Comparison of ENCODE assay signal across 10 mouse cellular contexts in the genomic region with DNA sequence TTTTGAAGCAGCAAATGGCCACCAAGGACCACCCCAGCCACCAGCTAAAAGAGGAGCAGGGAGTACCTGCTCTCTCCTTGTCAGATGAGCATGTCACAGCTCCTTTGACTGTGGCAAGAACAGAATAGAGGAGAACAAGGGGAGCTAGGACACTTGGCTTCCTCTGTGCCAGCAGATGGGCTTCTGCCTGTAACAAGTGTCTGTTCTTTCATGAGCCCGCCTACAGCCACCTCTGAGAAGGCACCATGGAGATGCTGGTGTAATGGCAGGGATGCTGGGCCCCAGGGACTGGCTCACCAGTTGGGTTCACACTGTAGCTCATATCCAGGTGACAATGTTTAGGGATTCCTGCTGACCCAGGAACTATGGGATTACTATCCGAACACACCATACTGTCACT. TPM values are rescaled to one million over a fixed set of nuclear protein-coding genes. Genes with fewer than 3 reads are reported as not detected.
"Had no signal": no experiment of that assay in that cellular context is flagged by ENCODE, and none has a peak within 500 bp of the region (broad histone marks: within the 10 kb centered on the region; RNA-seq: fewer than 3 reads in every experiment).

No protein-coding gene starts in this region.

- DNase-seq: kidney, adult 11 months; kidney, adult 9 months; kidney, postnatal 36 days; liver; liver, embryonic 13.5 days; liver, postnatal 0 days; lung, postnatal 14 days; thymus, adult 2 months; thymus, postnatal 25 days had no signal

RNA-seq across cellular contexts. Expression of a gene that starts 12.0 kb away (rescaled TPM):
- total RNA-seq: monocyte, adult 5-6 weeks had no signal
